Mouse (Mus musculus) intestine, embryonic 14.5 days (tissue): Measurements from ENCODE around the gene Angel1. TPM values are rescaled to one million over a fixed set of nuclear protein-coding genes. Genes with fewer than 3 reads are reported as not detected.

Experiments
- ATAC-seq: fragments of 200-750 bp; cut with Nextera tagmentation; replicated peaks from 2 replicates; pipeline ENCODE4 v1.8.0; 2017; ENCODE audit warnings: low read depth, moderate number of reproducible peaks, moderate TSS enrichment, moderate library complexity; ENCODE audit not compliant: low FRiP score, low TSS enrichment
- DNase-seq: peaks from one replicate; pipeline ENCODE4 v3.0.0-alpha.2; 2018; ENCODE audit warnings: low spot score
- H3K27ac ChIP-seq: fragments of 300-500 bp; sonication (generic); 2 replicates; pipeline ENCODE4 v1.5.1; 2014; ENCODE audit warnings: low read depth, mild to moderate bottlenecking, control low read depth
- H3K27me3 ChIP-seq: fragments of 300-500 bp; sonication (generic); replicated peaks from 2 replicates; pipeline ENCODE4 v1.6.1; 2014; ENCODE audit warnings: low read length, control low read depth; ENCODE audit not compliant: control insufficient read depth, insufficient read depth
- H3K36me3 ChIP-seq: fragments of 300-500 bp; sonication (generic); 2 replicates; pipeline ENCODE4 v1.6.1; 2014; ENCODE audit warnings: low read length, control low read depth; ENCODE audit not compliant: control insufficient read depth, insufficient read depth
- H3K4me1 ChIP-seq: fragments of 300-500 bp; sonication (generic); replicated peaks from 2 replicates; pipeline ENCODE4 v1.6.1; 2014; ENCODE audit warnings: low read length, control low read depth, mixed read lengths; ENCODE audit not compliant: control insufficient read depth, insufficient read depth
- H3K4me2 ChIP-seq: fragments of 300-500 bp; sonication (generic); 2 replicates; pipeline ENCODE4 v1.6.1; 2014; ENCODE audit warnings: low read length
- H3K4me3 ChIP-seq: fragments of 300-500 bp; sonication (generic); 2 replicates; pipeline ENCODE4 v1.5.1; 2014; ENCODE audit warnings: low read depth, low read length, control low read depth, mixed read lengths
- H3K9ac ChIP-seq: fragments of 300-500 bp; sonication (generic); 2 replicates; pipeline ENCODE4 v1.6.1; 2014; ENCODE audit warnings: mild to moderate bottlenecking, low read length
- H3K9me3 ChIP-seq: fragments of 300-500 bp; sonication (generic); 2 replicates; pipeline ENCODE4 v1.6.1; 2016; ENCODE audit warnings: low read length, control low read depth; ENCODE audit not compliant: control insufficient read depth
- WGBS: fragments of 180-500 bp; shearing (Covaris S2); extraction: QIAGEN DNeasy Blood & Tissue Kit; methylation state at CpG from one replicate; pipeline ENCODE4 v1.1.7; 2014; 5-methylcytosine and 5-hydroxymethylcytosine counted together
- polyA plus RNA-seq: library from polyadenylated mRNA; unstranded; fragments of >200 nt; fragmentation: Nextera tagmentation; extraction: Ambion mirVana; gene quantifications from 2 replicates; pipeline ENCODE4 v1.2.1, GENCODE M21; 2014

Angel1 gene
- polyA plus RNA-seq, 1 experiment from 2014 or later, result 7.8 TPM

- peak overlapping the region; percentile 33; the same call in 1 of the 2 replicates for H3K27ac ChIP-seq
- no peaks in the 10 kb centered on the region for H3K4me1 ChIP-seq
- 38% methylated on average over 6 of the region's 6 CpGs for WGBS
- no peak overlapping the region for H3K4me3 ChIP-seq
- H3K9ac ChIP-seq, result no peak overlapping the region
- no peak for DNase-seq
- no peak overlapping the region for H3K4me2 ChIP-seq
- no peaks in the 10 kb centered on the region for H3K36me3 ChIP-seq
- no peak for ATAC-seq
- H3K9me3 ChIP-seq, result no peaks in the 10 kb centered on the region
- no peaks in the 10 kb centered on the region for H3K27me3 ChIP-seq
Measured at GRCm38 (mm10) chr12:86659447-86659968, 66.8 kb downstream of the Angel1 start.

- WGBS, result 53% methylated on average over 4 of the region's 4 CpGs
- H3K4me3 ChIP-seq, result no peak overlapping the region
- no peaks in the 10 kb centered on the region for H3K36me3 ChIP-seq
- H3K4me1 ChIP-seq, result peaks cover 3% of the 10 kb centered on the region; the same call in 1 of the 2 replicates
- H3K27ac ChIP-seq, result 0 out of 2 replicates have a peak overlapping the region, but pooled peaks have one; percentile 27
- H3K9ac ChIP-seq, result no peak overlapping the region
- H3K27me3 ChIP-seq, result no peaks in the 10 kb centered on the region
- no peak overlapping the region for H3K4me2 ChIP-seq
- H3K9me3 ChIP-seq, result no peaks in the 10 kb centered on the region
- DNase-seq, result peak; percentile 65
- peak; percentile 47; the same call in 1 of the 2 replicates for ATAC-seq
Measured at GRCm38 (mm10) chr12:86652570-86653041, 73.7 kb downstream of the Angel1 start.

- H3K4me2 ChIP-seq, result no peak overlapping the region
- no peak overlapping the region for H3K27ac ChIP-seq
- H3K27me3 ChIP-seq, result no peaks in the 10 kb centered on the region
- H3K9ac ChIP-seq, result no peak overlapping the region
- H3K36me3 ChIP-seq, result no peaks in the 10 kb centered on the region
- no peak for DNase-seq
- H3K9me3 ChIP-seq, result no peaks in the 10 kb centered on the region
- no peak overlapping the region for H3K4me3 ChIP-seq
- peaks cover 6% of the 10 kb centered on the region; the same call in 1 of the 2 replicates for H3K4me1 ChIP-seq
- ATAC-seq, result no peak
- WGBS, result 90% methylated on average over 8 of the region's 8 CpGs
Measured at GRCm38 (mm10) chr12:86651301-86651860, 74.9 kb downstream of the Angel1 start.

Other genes with a start within 250 kb of the Angel1 start
- gene Vash1, start 47.8 kb downstream of the Angel1 start, polyA plus RNA-seq, result 10.5 and 10.7 TPM in 2 replicates
- gene Lrrc74a, start 7.9 kb upstream of the Angel1 start, polyA plus RNA-seq, result not detected in 2 replicates
- 16.3 and 18.4 TPM in 2 replicates for gene Irf2bpl, start 158.3 kb upstream of the Angel1 start, polyA plus RNA-seq
- gene Cipc, start 220.6 kb upstream of the Angel1 start, polyA plus RNA-seq, result 16.3 and 16.9 TPM in 2 replicates